Mouse (Mus musculus) stomach, embryonic 16.5 days (tissue): ENCODE results near the gene Slc16a11. TPM values are rescaled to one million over a fixed set of nuclear protein-coding genes. Genes with fewer than 3 reads are reported as not detected.
A peak's percentile ranks its signal among the peaks of the same experiment; 100 is the strongest.

Experiments used
- ATAC-seq: fragments of 200-750 bp; cut with Nextera tagmentation; 2 replicates; pipeline ENCODE4 v1.8.0; 2017; ENCODE audit warnings: moderate number of reproducible peaks, moderate TSS enrichment; ENCODE audit not compliant: insufficient read depth, low FRiP score
- H3K27ac ChIP-seq: fragments of 300-500 bp; sonication (generic); 2 replicates; pipeline ENCODE4 v1.5.1; 2014; ENCODE audit warnings: low read length
- H3K27me3 ChIP-seq: fragments of 300-500 bp; sonication (generic); 2 replicates; pipeline ENCODE4 v1.6.1; 2014; ENCODE audit warnings: low read length, control low read depth, mixed read lengths; ENCODE audit not compliant: control insufficient read depth, insufficient read depth
- H3K36me3 ChIP-seq: fragments of 300-500 bp; sonication (generic); 2 replicates; pipeline ENCODE4 v1.6.1; 2014; ENCODE audit warnings: low read length; ENCODE audit not compliant: control insufficient read depth, insufficient read depth
- H3K4me1 ChIP-seq: fragments of 300-500 bp; sonication (generic); 2 replicates; pipeline ENCODE4 v1.6.1; 2014; ENCODE audit warnings: low read length, control low read depth, mixed read lengths; ENCODE audit not compliant: control insufficient read depth, insufficient read depth
- H3K4me2 ChIP-seq: fragments of 300-500 bp; sonication (generic); 2 replicates; pipeline ENCODE4 v1.6.1; 2014; ENCODE audit warnings: low read depth, low read length, mixed read lengths
- H3K4me3 ChIP-seq: fragments of 300-500 bp; sonication (generic); replicated peaks from 2 replicates; pipeline ENCODE4 v1.5.1; 2014; ENCODE audit warnings: mild to moderate bottlenecking, low read length
- H3K9ac ChIP-seq: fragments of 300-500 bp; sonication (generic); 2 replicates; pipeline ENCODE4 v1.6.1; 2014; ENCODE audit warnings: low read length
- H3K9me3 ChIP-seq: fragments of 300-500 bp; sonication (generic); replicated peaks from 2 replicates; pipeline ENCODE4 v1.6.1; 2016; ENCODE audit warnings: low read length, control low read depth; ENCODE audit not compliant: control insufficient read depth
- WGBS: fragments of 180-500 bp; shearing (Covaris S2); extraction: QIAGEN DNeasy Blood & Tissue Kit; methylation state at CpG from one replicate; pipeline ENCODE4 v1.1.7; 2014; 5-methylcytosine and 5-hydroxymethylcytosine counted together
- polyA plus RNA-seq: library from polyadenylated mRNA; unstranded; fragments of >200 nt; fragmentation: Nextera tagmentation; extraction: Ambion mirVana; gene quantifications from 2 replicates; pipeline ENCODE4 v1.2.1, GENCODE M21; 2015

The Slc16a11 gene
- polyA plus RNA-seq, 1 experiment from 2014 or later: 1.5 TPM

DNA sequence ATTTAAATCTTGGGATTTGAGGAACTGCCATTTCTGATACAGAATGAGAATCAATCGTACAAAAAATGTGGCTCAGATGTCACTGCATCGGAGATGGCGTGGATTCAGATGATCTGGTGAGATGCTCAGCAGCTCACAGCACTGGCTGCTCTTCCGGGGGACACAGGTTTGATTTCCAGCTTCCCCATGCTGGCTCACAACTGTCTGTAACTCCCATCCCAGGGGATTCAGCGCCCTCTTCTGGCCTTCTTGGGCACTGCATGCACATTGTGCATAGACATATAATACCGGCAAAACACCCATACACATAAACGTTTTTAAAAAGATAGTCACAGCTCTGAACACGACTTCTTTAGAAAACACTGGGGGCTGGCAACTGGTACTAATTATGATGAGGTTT is 34.9 kb upstream of the Slc16a11 start:
- Histone ChIP-seq H3K9ac (no peak overlapping the region), H3K9me3 (no peaks in the 10 kb centered on the region), H3K4me2 (no peak overlapping the region), H3K27me3 (no peaks in the 10 kb centered on the region), H3K27ac (no peak overlapping the region), H3K36me3 (no peaks in the 10 kb centered on the region), H3K4me3 (no peak overlapping the region), H3K4me1 (no peaks in the 10 kb centered on the region)
- WGBS: 75% methylated on average over 8 of the region's 8 CpGs
- ATAC-seq: no peak

DNA sequence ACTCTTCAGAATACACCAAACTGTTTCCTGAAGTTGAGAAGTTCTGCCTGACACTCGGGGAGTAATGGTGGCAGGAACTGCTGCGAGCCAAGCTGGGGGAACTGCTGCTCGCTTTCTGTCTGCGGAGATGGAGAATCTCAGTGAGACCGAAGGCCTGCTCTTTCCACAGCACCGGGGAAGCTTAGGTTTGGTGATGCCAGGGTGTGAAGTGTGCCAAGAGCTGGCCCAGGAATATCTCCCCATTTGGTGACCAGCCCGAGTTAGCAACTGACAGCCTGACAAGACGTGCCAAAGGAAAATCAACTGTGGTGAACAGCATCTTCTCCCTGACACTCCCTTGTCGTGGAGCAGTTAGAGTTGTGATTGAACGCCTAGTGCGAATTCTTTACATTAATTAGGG is 34.2 kb upstream of the Slc16a11 start:
- Histone ChIP-seq H3K27ac (no peak overlapping the region), H3K4me3 (no peak overlapping the region), H3K4me2 (no peak overlapping the region), H3K9ac (no peak overlapping the region), H3K36me3 (no peaks in the 10 kb centered on the region), H3K9me3 (no peaks in the 10 kb centered on the region), H3K4me1 (no peaks in the 10 kb centered on the region), H3K27me3 (no peaks in the 10 kb centered on the region)
- no peak for ATAC-seq
- 82% methylated on average over 11 of the region's 11 CpGs for WGBS

DNA sequence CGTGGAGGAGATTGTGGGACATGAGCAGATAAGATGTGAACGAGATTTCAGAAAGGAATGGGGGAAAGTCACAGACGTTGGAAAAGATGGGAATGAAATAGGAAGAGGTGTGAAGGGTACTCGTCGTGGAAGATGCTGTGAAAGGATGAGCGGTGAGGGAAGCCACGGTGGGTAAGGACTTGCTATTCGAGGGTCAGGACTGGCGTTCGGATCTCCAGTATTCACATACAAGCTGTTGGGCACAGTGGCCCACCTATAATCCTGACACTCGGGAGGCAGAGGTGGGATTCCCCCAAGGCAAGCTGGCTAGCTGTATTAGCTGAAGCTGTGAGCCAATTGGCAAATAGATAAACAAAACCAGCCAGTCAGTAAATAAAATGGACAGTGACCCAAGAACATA is 33.8 kb upstream of the Slc16a11 start:
- Histone ChIP-seq H3K36me3 (no peaks in the 10 kb centered on the region), H3K4me1 (no peaks in the 10 kb centered on the region), H3K27ac (no peak overlapping the region), H3K9ac (no peak overlapping the region), H3K9me3 (no peaks in the 10 kb centered on the region), H3K27me3 (no peaks in the 10 kb centered on the region), H3K4me3 (no peak overlapping the region), H3K4me2 (no peak overlapping the region)
- no peak for ATAC-seq
- WGBS: 78% methylated on average over 11 of the region's 11 CpGs

DNA sequence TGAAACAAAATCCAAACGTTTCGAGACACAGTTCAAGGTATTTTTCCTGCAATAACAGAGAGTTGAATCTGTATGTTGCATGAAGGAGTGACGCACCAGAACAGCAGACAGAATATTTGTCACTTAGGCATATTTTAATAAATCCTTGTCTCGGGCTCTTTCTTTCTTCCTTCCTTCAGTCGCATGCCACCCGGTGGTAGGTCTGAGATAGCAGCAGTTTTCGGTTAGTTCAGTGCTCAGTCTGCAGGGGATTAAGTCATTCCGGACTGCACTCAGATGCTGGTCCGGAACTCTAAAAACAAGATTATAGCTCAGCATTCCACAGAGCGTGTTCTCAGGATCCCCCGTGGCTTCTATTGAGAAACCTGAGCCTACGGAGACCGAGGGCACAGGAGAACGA is 33.2 kb upstream of the Slc16a11 start:
- Histone ChIP-seq H3K4me2 (no peak overlapping the region), H3K4me3 (no peak overlapping the region), H3K27me3 (no peaks in the 10 kb centered on the region), H3K4me1 (no peaks in the 10 kb centered on the region), H3K27ac (no peak overlapping the region), H3K9me3 (no peaks in the 10 kb centered on the region), H3K36me3 (no peaks in the 10 kb centered on the region), H3K9ac (no peak overlapping the region)
- WGBS: 32% methylated on average over 14 of the region's 14 CpGs
- no peak for ATAC-seq

DNA sequence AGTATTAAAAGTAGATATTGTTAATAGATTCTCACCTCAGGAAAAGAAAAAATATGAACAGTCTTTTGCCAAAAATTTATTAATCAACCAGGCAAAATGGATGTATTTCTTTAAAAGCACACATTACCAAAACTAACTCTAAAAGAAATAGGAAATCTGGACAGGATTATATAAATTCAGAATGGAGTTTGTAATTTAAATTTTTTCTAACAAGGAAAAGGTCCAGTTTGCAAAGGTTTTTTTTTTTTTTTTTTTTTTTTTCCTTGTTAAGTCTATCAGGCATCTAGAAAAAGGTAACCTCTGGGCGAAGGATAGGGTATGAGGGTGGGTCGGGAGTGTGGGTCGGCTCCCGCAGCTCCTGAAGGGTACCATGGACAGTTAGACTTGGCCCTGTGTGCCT is 32.1 kb upstream of the Slc16a11 start:
- Histone ChIP-seq H3K36me3 (no peaks in the 10 kb centered on the region), H3K4me1 (no peaks in the 10 kb centered on the region), H3K9ac (no peak overlapping the region), H3K4me2 (no peak overlapping the region), H3K27ac (no peak overlapping the region), H3K4me3 (no peak overlapping the region), H3K9me3 (no peaks in the 10 kb centered on the region), H3K27me3 (no peaks in the 10 kb centered on the region)
- WGBS: 90% methylated on average over 4 of the region's 4 CpGs
- no peak for ATAC-seq

DNA sequence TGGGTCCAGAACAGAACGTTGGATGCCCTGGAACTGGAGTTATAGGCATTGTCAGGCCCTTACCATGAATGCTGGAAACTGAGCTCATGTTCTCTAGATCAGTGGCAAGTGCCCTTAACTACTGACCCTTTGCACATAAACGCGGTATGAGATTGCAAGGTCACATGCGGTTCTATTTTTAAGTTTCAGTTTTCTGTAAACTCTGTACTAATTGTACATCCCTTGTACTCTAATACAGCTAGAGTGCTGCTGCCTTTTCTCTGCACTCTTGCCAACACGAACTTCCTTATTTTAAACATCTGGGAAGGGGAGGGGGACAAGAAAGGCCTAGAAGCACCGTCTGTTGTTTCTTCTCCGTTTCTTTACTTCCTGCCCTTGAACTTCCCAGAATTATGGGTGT is 27.4 kb upstream of the Slc16a11 start:
- no peak overlapping the region for H3K27ac ChIP-seq
- no peak for ATAC-seq
- WGBS: 54% methylated on average over 7 of the region's 7 CpGs

DNA sequence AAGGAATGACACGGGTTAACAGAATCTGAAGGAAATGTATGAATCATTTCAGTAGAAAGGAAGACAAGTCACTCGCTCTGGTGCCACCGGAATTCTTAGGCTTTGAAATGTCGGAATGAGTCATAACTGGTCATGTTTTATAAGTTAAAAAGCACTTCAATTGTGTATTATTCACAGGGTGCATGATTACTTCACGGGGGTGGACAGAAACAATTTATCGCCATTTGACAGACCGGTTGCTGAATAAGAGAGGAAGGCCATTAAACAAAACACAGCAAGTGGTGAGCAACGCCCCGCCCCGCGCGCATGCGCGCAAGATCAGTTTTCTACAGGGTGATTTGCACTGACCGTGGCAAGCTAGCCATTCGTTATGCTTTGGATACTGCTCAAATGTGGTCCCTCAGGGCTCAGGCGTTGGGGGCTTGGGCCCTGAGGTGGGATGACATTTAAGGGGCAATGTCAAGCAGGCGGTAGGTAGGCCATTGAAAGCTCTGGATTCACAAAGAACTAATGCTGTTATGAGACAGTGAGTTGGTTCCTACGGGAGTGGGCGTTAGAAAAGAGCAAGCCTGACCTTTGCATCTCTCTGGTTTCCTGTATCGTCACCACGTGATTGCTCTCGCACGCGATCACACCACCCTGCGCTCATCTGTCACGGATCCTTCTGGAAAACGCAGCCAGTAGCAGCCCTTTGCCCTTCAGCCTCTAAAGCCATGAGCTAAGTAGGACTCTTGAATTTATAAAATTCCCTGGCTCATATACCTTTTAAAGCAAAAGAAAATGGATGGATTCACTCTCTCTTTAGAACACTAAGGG is 23.0 kb upstream of the Slc16a11 start:
- H3K27me3 ChIP-seq: no peaks in the 10 kb centered on the region
- peaks cover 6% of the 10 kb centered on the region for H3K4me1 ChIP-seq
- 76% methylated on average over 28 of the region's 28 CpGs for WGBS
- H3K4me2 ChIP-seq: no peak overlapping the region
- H3K9me3 ChIP-seq: no peaks in the 10 kb centered on the region
- peak overlapping the region; percentile 83 for H3K27ac ChIP-seq
- no peak overlapping the region for H3K4me3 ChIP-seq
- no peak overlapping the region for H3K9ac ChIP-seq
- no peaks in the 10 kb centered on the region for H3K36me3 ChIP-seq
- no peak for ATAC-seq

More for the DNA sequence above, 27.4 kb upstream of the Slc16a11 start:
- no peak overlapping the region for H3K4me2 ChIP-seq
- no peaks in the 10 kb centered on the region for H3K4me1 ChIP-seq
- H3K36me3 ChIP-seq: no peaks in the 10 kb centered on the region
- no peaks in the 10 kb centered on the region for H3K9me3 ChIP-seq
- H3K4me3 ChIP-seq: no peak overlapping the region
- no peak overlapping the region for H3K9ac ChIP-seq
- H3K27me3 ChIP-seq: no peaks in the 10 kb centered on the region

DNA sequence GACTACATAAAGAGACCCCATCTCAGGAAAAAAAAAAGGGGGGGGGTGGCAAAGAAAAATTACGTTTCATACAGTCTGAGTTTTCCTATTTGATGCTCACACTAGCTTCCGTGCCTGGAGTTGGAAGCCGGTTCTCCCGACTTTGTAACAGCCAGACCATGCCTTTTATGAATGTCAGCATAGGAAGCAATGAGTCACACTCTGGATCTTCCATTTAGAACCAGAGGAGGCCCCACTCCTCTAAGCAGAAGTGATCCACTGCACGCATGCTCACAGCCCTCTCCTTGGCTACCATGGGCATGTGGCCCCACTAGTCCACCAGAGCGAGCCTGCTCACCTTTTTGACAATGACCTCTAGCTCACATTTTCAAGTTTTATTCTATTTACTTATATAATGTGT is 21.4 kb upstream of the Slc16a11 start:
- no peak overlapping the region for H3K4me2 ChIP-seq
- no peak overlapping the region for H3K27ac ChIP-seq
- H3K9ac ChIP-seq: no peak overlapping the region
- H3K36me3 ChIP-seq: no peaks in the 10 kb centered on the region
- no peaks in the 10 kb centered on the region for H3K9me3 ChIP-seq
- H3K4me1 ChIP-seq: peaks cover 6% of the 10 kb centered on the region
- 75% methylated on average over 6 of the region's 6 CpGs for WGBS
- no peak overlapping the region for H3K4me3 ChIP-seq
- H3K27me3 ChIP-seq: no peaks in the 10 kb centered on the region
- ATAC-seq: no peak

DNA sequence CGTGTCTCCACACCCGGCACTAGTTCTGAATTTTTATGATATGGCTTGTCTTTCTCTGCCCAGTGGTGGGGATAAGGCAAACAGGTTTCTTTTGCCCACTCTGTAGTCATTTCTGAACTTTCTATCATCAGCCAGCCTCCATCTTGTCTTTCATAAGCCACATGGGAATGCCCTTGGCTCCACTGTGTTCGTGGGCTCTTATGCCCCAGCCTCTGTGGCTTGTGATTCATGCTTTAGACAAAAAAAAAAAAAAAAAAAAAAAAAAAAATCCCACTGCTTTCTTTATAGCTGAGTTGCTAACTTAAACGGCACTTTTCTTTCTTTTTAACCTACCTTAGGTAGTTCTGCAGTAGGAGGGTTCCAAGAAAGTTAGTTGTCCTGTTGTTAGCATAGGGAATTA is 20.4 kb upstream of the Slc16a11 start:
- Histone ChIP-seq H3K9me3 (no peaks in the 10 kb centered on the region), H3K9ac (no peak overlapping the region), H3K27ac (no peak overlapping the region), H3K4me3 (no peak overlapping the region), H3K4me2 (no peak overlapping the region), H3K36me3 (no peaks in the 10 kb centered on the region), H3K27me3 (no peaks in the 10 kb centered on the region), H3K4me1 (peaks cover 6% of the 10 kb centered on the region)
- no peak for ATAC-seq
- WGBS: 80% methylated on average over 4 of the region's 4 CpGs
